Mouse (Mus musculus): ENCODE data around the gene Myh7b.
A peak's percentile ranks its signal among the peaks of the same experiment; 100 is the strongest.

Gene Myh7b

GRCm38 (mm10) chr2:155634562-155634961, 23.6 kb downstream of the Myh7b start:
- DNase-seq (ENCODE audit: low read depth) = no peak

- no peak for DNase-seq (ENCODE audit: low read depth)
Observed at GRCm38 (mm10) chr2:155635961-155636360, 24.9 kb downstream of the Myh7b start.

- no peak for DNase-seq (ENCODE audit: low read depth)
Observed at GRCm38 (mm10) chr2:155636881-155637280, 25.9 kb downstream of the Myh7b start.

- no peak for DNase-seq (ENCODE audit: low read depth)
Observed at GRCm38 (mm10) chr2:155637411-155637810, 26.4 kb downstream of the Myh7b start.

GRCm38 (mm10) chr2:155640656-155641055, 29.6 kb downstream of the Myh7b start:
- no peak for DNase-seq (ENCODE audit: low read depth)

- no peak for DNase-seq (ENCODE audit: low read depth)
Observed at GRCm38 (mm10) chr2:155641540-155642472, 30.8 kb downstream of the Myh7b start.

- DNase-seq (ENCODE audit: low read depth) = no peak
Observed at GRCm38 (mm10) chr2:155645746-155646145, 34.7 kb downstream of the Myh7b start.

- no peak for DNase-seq (ENCODE audit: low read depth)
Observed at GRCm38 (mm10) chr2:155652618-155653017, 41.6 kb downstream of the Myh7b start.

GRCm38 (mm10) chr2:155655759-155656372, 44.9 kb downstream of the Myh7b start:
- no peak for DNase-seq (ENCODE audit: low read depth)

- no peak for DNase-seq (ENCODE audit: low read depth)
Observed at GRCm38 (mm10) chr2:155662390-155662789, 51.4 kb downstream of the Myh7b start.

- DNase-seq (ENCODE audit: low read depth) = no peak
Observed at GRCm38 (mm10) chr2:155663097-155663496, 52.1 kb downstream of the Myh7b start.

GRCm38 (mm10) chr2:155663910-155664460, 53.0 kb downstream of the Myh7b start:
- no peak for DNase-seq (ENCODE audit: low read depth)

- no peak for DNase-seq (ENCODE audit: low read depth)
Observed at GRCm38 (mm10) chr2:155667881-155668280, 56.9 kb downstream of the Myh7b start.

- DNase-seq (ENCODE audit: low read depth) = no peak
Observed at GRCm38 (mm10) chr2:155668461-155668860, 57.4 kb downstream of the Myh7b start.

- DNase-seq (ENCODE audit: low read depth) = no peak
Observed at GRCm38 (mm10) chr2:155671236-155671635, 60.2 kb downstream of the Myh7b start.

- peak; percentile 77 for DNase-seq (ENCODE audit: low read depth)
Observed at GRCm38 (mm10) chr2:155673546-155673945, 62.5 kb downstream of the Myh7b start.

GRCm38 (mm10) chr2:155675118-155675517, 64.1 kb downstream of the Myh7b start:
- no peak for DNase-seq (ENCODE audit: low read depth)

GRCm38 (mm10) chr2:155679586-155680110, 68.6 kb downstream of the Myh7b start:
- DNase-seq (ENCODE audit: low read depth) = no peak

GRCm38 (mm10) chr2:155680591-155680990, 69.6 kb downstream of the Myh7b start:
- no peak for DNase-seq (ENCODE audit: low read depth)

GRCm38 (mm10) chr2:155681194-155681593, 70.2 kb downstream of the Myh7b start:
- no peak for DNase-seq (ENCODE audit: low read depth)

GRCm38 (mm10) chr2:155681874-155682273, 70.9 kb downstream of the Myh7b start:
- no peak for DNase-seq (ENCODE audit: low read depth)

GRCm38 (mm10) chr2:155683137-155683536, 72.1 kb downstream of the Myh7b start:
- DNase-seq (ENCODE audit: low read depth) = no peak

GRCm38 (mm10) chr2:155683821-155684220, 72.8 kb downstream of the Myh7b start:
- DNase-seq (ENCODE audit: low read depth) = no peak

All from c-Kit-positive CD71-negative TER-119-negative erythroid progenitor cells, embryonic 14.5 days (primary cell).